Mouse (Mus musculus): ENCODE results near the gene Colec11. TPM values are rescaled to one million over a fixed set of nuclear protein-coding genes. Genes with fewer than 3 reads are reported as not detected.

Colec11 gene
- total RNA-seq, 2 experiments from 2014 or later = 0.69 to 0.88 TPM

Other genes starting within 250 kb of the Colec11 start
- gene Dcdc2c, start 71.0 kb downstream of the Colec11 start, total RNA-seq (2021) = under 1 TPM; 0.21 to 0.95 TPM
- gene Allc, start 40.9 kb downstream of the Colec11 start, total RNA-seq (2021) = under 1 TPM; 0.74 to 0.78 TPM
- 100 to 1,000 TPM; 273 to 291 TPM for gene Rps7, start 12.6 kb upstream of the Colec11 start, total RNA-seq (2021)
- gene Rnaseh1, start 26.2 kb upstream of the Colec11 start, total RNA-seq (2021) = 10 to 100 TPM; 11.4 to 14.5 TPM
- gene Adi1, start 51.9 kb upstream of the Colec11 start, total RNA-seq (2021) = 10 to 100 TPM; 17.3 to 23.8 TPM
- gene Trappc12, start 127.1 kb upstream of the Colec11 start, total RNA-seq (2021) = 10 to 100 TPM; 51.3 to 52.7 TPM
- gene Eipr1, start 128.4 kb upstream of the Colec11 start, total RNA-seq (2021) = 10 to 100 TPM; 41.9 to 47.9 TPM